Mouse (Mus musculus) large intestine, adult 2 months (tissue): Measurements from ENCODE around the gene Cldn10. TPM values are rescaled to one million over a fixed set of nuclear protein-coding genes. Genes with fewer than 3 reads are reported as not detected.

Source experiments
- DNase-seq: peaks from one replicate; pipeline ENCODE4 v3.0.0-alpha.2; 2012; ENCODE audit warnings: low read depth, low spot score
- WGBS: fragments of 180-500 bp; shearing (Covaris S2); methylation state at CpG from one replicate; pipeline ENCODE4 v1.1.7; 2018; 5-methylcytosine and 5-hydroxymethylcytosine counted together
- polyA plus RNA-seq: library from polyadenylated mRNA; depleted of rRNA; stranded (reverse); fragments of >200 nt; gene quantifications from 2 replicates; pipeline ENCODE4 v1.2.3, GENCODE M21; 2012

Cldn10 gene
- polyA plus RNA-seq, 1 experiment = 0.63 TPM

- no peak for DNase-seq
- WGBS = 7% methylated on average over 48 of the region's 48 CpGs
These were observed 66.8 kb downstream of the Cldn10 start for GRCm38 (mm10) chr14:118854371-118855114.

- 2% methylated on average over 28 of the region's 28 CpGs for WGBS
- DNase-seq = no peak
These were observed 67.6 kb downstream of the Cldn10 start for GRCm38 (mm10) chr14:118855141-118855800.

GRCm38 (mm10) chr14:118856563-118856962 lies 68.9 kb downstream of the Cldn10 start:
- no peak for DNase-seq

GRCm38 (mm10) chr14:118858318-118858717 lies 70.6 kb downstream of the Cldn10 start:
- 84% methylated on average over 6 of the region's 6 CpGs for whole genome bisulfite sequencing
- no peak for DNase-seq

More at GRCm38 (mm10) chr14:118856563-118856962, 68.9 kb downstream of the Cldn10 start:
- 55% methylated on average over 6 of the region's 6 CpGs for WGBS

- WGBS = 59% methylated on average over 7 of the region's 7 CpGs
- DNase-seq = no peak
These were observed 74.5 kb downstream of the Cldn10 start for GRCm38 (mm10) chr14:118862253-118862652.

GRCm38 (mm10) chr14:118864905-118865304 lies 77.2 kb downstream of the Cldn10 start:
- WGBS = 60% methylated on average over 4 of the region's 4 CpGs
- no peak for DNase-seq

- no peak for DNase-seq
- 65% methylated on average over 10 of the region's 10 CpGs for WGBS
These were observed 78.5 kb downstream of the Cldn10 start for GRCm38 (mm10) chr14:118866014-118866811.

GRCm38 (mm10) chr14:118867366-118867765 lies 79.7 kb downstream of the Cldn10 start:
- DNase-seq = no peak
- 64% methylated on average over 6 of the region's 6 CpGs for WGBS

- 88% methylated on average over 13 of the region's 13 CpGs for WGBS
These were observed 80.5 kb downstream of the Cldn10 start for GRCm38 (mm10) chr14:118868102-118868724.

GRCm38 (mm10) chr14:118869712-118870111 lies 82.0 kb downstream of the Cldn10 start:
- 58% methylated on average over 6 of the region's 6 CpGs for WGBS

More at GRCm38 (mm10) chr14:118868102-118868724, 80.5 kb downstream of the Cldn10 start:
- DNase-seq = no peak

GRCm38 (mm10) chr14:118874126-118874525 lies 86.4 kb downstream of the Cldn10 start:
- DNase-seq = no peak
- 97% methylated on average over 4 of the region's 4 CpGs for whole genome bisulfite sequencing

More at GRCm38 (mm10) chr14:118869712-118870111, 82.0 kb downstream of the Cldn10 start:
- DNase-seq = no peak

GRCm38 (mm10) chr14:118874786-118875415 lies 87.2 kb downstream of the Cldn10 start:
- WGBS = 45% methylated on average over 10 of the region's 10 CpGs
- DNase-seq = no peak

- no peak for DNase-seq
- 69% methylated on average over 11 of the region's 11 CpGs for WGBS
These were observed 90.7 kb downstream of the Cldn10 start for GRCm38 (mm10) chr14:118878346-118878910.

GRCm38 (mm10) chr14:118880696-118881095 lies 93.0 kb downstream of the Cldn10 start:
- no peak for DNase-seq
- WGBS = 66% methylated on average over 10 of the region's 10 CpGs

- 50% methylated on average over 18 of the region's 18 CpGs for WGBS
- DNase-seq = no peak
These were observed 95.9 kb downstream of the Cldn10 start for GRCm38 (mm10) chr14:118883344-118884249.

- 52% methylated on average over 7 of the region's 7 CpGs for WGBS
- no peak for DNase-seq
These were observed 96.5 kb downstream of the Cldn10 start for GRCm38 (mm10) chr14:118884250-118884556.

- DNase-seq = no peak
- WGBS = 88% methylated on average over 4 of the region's 4 CpGs
These were observed 102.4 kb downstream of the Cldn10 start for GRCm38 (mm10) chr14:118890101-118890500.

- DNase-seq = no peak
- WGBS = 86% methylated on average over 7 of the region's 7 CpGs
These were observed 107.5 kb downstream of the Cldn10 start for GRCm38 (mm10) chr14:118895228-118895627.
